Mouse (Mus musculus) heart, adult 11 months (tissue): ENCODE results near the gene Klf3.

ENCODE experiments used
- DNase-seq: peaks from one replicate; pipeline ENCODE4 v3.0.0; 2022

Gene Klf3

DNA sequence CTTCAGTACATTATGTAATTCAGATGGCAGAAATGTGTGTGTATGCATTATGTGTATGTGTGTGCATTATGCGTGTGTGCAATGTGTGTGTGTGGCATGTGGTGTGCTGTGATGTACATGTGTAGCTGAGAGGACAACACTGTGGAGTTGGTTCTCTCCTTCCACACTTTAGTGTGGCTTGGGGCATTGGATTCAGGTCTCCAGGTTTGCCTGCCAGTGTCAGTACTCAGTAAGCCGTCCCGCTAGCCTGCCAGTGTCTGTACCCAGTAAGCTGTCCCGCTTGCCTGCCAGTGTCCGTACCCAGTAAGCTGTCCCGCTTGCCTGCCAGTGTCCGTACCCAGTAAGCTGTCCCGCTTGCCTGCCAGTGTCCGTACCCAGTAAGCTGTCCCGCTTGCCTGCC lies 78.4 kb downstream of the Klf3 start:
- peak; percentile 64 for DNase-seq

DNA sequence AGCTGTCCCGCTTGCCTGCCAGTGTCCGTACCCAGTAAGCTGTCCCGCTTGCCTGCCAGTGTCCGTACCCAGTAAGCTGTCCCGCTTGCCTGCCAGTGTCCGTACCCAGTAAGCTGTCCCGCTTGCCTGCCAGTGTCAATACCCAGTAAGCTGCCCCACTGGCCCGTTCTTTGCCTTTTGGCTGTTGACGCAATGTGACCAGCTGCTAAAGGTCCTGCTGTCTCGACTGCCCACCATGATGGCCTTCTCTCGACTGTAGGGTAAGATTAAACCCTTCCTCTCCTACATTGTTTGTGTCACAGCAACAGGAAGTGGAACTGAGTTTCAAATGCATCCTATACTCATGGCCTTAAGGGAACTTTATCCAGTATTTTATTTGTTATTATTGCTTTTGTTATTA lies 78.8 kb downstream of the Klf3 start:
- DNase-seq: peak; percentile 84
